Mouse (Mus musculus) R1 (cell line): ENCODE measurements around the gene Ly6g5b.

Experiments used
- DNase-seq: peaks from one replicate; pipeline ENCODE4 v3.0.0-alpha.2; 2018; ENCODE audit warnings: low read depth, low spot score

The Ly6g5b gene

DNA sequence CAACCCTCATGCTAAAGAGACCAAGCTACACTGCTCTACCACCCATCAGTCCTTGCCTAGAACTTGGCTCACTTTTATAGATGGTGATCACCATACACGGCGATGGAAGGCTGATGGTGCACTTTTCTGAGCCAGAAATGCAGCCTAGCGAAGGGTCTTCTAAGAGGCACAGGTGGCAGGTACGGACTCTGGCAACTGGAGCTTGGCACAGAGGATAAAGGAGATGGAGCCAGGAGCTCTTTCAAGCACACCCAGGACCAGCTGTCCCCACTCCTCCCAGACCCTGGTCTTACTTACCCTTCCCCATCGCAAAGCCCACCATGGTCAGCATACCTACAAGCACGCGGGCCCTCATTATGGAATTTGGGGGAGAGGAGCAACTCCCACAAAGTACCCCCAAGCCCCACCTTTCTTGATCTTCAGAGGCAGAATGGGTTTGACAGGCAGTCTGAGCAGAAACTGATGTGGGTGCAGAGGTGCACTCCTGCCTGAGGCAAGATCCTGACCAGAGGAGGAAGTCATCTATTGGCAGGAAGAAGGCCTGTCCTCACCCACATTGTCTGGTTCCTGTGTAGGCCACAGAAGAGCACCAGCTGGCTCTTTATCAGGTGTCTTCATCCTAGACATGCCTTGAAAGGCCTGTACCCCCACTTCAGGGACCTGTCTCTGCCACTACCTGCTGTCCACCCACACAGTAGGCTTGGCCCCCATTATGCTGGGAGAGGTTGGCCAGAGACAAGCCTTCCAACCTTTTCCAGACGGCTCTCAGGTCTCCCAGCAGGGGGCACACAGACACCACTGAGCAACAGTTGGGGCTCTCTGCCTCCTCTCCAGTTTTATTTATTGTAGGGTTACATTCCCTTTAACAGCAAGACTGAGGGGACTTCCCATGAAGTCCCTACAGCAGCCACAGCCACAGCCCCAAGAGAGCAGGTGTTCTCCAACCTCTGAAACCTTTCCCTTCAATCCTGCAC, at the start of gene Ly6g5b:
Ly6g5b (minus strand) TSS at position 383 of the 974 bp plus-strand sequence.
- DNase-seq, result no peak

DNA sequence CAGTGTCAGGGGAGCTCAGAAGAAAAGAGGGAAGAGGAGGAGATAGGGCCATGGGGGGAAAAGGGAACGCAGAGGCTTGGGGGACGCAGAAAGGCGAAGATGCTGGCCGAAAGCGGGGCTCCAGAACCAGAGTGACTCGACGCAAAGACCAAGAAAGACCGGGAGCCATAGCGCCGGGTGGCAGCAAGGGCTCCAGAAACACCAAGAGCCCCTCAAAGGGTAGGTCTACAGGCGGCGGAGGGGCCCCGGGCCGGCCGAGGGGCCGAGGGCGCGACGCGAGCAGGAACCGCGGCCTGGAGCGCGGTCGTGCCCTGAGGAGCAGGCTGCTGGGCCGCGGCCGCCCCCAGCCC, 49.0 kb upstream of the Ly6g5b start:
- DNase-seq, result no peak

DNA sequence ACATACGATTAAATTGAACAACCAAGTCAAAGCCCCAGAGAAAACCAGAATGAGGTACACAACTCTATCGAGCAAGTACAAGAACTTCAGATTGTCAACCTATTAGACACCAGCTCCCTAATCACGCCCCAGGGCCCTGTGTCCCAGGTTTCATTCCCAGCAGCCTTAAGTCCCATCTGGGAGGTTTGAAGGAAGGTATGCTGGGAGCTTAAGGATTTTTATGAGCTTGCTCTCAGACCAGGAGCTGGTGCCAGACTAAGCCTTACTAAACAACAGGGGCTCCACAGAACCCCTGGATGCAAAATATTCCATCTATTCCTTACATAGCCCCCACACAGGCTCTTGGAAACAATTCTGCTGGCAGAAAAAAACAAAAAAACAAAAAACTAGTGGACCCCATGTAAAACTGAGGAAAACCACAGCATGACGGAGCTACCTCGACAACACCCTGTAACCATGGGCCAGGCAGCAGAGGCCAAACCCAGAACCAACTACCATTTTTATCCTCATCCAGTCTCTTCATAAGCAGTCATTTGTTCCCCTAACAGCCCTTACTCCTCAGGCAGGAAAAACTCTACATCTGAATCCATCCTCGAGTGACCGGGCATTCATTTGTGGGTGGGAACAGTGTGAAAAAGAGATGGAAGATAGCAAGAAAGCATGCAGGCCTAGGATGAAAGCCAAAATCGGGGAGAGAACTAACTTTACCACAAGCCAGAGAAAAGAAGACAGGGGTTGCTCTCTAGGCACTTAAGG, 48.3 kb upstream of the Ly6g5b start:
- DNase-seq, result no peak

DNA sequence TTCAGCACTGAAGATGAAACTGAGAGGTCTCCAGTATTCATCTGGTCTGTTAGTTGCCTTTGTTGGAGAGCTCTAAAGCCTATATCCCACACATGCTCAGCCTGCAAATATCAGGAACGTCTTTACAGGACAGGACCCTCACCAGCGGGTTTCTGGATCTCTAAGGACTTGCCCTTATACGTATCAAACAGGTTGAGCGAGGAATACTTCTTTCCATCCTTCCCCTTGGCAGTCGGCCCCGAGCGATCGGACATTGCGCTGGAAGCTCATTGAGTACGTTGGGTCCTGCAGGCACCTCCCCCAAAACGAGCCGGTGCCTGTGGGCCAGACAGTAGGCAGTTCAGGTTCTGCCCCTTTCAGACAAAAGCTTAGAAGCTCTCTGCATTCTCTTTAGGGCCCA, 47.5 kb upstream of the Ly6g5b start:
- no peak for DNase-seq

- no peak for DNase-seq
Observed at GRCm38 (mm10) chr17:35162121-35162520, 46.9 kb upstream of the Ly6g5b start.

DNA sequence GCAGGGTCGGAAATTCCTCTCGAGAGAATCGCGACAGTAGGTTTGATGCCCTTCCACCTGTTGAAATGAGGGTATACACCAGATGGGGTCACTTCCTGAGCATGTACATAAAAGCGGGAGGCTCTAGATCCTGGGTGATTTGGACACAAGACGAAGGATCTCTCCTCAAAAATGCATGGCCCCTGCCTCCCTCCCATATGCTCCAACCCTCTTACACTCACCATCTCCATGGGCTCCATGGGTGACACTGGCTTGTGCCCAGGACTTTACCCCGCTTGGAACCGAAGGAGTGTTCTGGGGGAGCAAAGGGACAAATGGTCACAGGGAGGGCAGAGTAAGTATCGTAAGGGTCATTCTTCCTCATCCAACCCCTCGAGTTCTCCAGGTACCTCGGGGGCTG, 46.2 kb upstream of the Ly6g5b start:
- no peak for DNase-seq

DNA sequence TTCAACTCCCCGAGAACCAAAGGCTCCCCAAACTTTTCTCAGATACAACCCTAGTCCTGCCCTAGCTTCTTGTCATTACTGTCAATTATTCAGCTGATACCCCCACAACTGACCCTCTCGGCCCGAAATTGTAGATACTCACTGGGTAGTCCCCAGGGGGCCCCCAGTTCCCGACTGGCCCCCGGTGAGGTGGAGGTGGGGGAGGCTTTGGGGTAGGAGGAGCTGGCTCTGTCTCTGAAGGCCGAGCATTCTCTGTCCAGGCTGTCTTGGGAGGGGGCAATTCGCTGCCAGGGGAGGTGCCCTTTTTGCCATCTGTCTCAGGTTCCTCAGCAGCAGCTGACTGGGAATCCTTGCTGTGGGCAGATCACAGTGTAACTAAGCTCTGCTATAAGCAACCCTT, 44.4 kb upstream of the Ly6g5b start:
- DNase-seq, result no peak

DNA sequence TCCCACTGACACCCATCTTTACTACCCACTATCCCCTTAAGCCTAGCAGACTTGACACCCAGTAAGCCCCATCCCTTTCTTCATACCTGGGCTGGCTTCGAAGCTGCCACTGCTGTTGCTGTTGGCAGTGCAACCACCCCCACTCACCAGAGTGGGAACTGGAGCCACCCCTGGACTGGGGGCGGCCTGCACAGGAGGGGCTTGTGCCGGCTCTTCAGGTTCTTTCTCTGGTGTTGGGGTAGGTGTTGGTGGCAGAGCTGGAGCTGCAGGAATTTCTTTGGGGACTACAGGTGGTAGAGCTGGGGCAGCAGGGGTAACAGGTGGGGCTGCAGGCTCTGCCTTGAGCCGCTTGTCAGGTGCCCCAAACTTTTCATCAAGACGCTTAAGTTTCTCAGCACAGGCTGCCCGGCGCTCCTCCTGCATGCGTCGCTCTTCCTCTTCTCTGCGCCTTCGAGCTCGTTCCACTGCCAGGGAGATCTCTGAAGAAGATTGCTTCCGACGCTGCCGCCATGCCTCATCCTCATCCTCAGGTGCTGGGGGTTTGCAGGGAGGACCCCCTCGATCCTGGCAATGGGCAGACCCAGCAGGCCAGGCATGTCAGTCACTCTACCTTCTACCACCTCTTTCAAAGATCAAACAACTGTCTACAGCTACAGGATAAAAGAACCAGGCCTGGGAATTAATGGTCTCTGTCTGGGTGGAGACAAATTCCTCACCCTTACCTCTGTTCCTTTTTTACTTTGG, 43.8 kb upstream of the Ly6g5b start:
- no peak for DNase-seq

- DNase-seq, result no peak
Observed at GRCm38 (mm10) chr17:35157661-35158175, 42.5 kb upstream of the Ly6g5b start.

GRCm38 (mm10) chr17:35157254-35157653, 42.0 kb upstream of the Ly6g5b start:
- no peak for DNase-seq

DNA sequence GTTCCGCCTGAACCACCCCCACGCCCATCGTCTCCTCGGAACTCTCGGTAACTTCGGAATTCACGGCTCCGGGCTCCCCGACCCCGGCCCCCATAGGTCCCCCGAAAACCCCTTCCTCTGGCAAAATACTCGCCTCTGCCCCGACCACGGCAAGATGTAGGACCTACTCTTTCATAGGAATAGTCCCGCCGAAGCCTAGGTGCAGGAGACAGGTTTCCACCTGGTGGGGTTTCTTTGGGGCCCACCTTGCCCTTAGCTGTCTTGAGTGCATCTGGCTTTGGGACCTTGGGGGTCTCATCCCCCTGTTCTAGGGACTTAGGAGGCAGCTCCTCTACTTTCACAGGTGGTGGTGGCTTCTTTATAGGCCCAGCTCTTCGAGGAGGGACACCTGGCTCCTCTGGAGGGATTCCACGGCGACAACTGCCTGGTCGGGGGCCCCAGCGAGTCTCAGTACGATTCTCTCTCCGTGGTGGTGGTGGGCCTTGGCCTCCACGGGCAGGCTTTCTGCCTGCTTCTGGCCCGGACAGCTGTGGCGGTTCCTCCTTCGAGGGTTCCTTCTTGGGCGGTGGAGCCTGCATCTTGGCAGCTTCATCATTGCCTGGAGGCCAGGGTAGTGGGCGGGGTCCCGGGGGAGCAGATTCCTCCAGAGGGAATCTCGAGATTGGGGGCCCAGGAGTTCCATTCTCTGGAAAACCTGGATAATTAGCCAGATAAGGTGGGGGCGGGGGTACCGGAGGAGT, 41.4 kb upstream of the Ly6g5b start:
- no peak for DNase-seq

DNA sequence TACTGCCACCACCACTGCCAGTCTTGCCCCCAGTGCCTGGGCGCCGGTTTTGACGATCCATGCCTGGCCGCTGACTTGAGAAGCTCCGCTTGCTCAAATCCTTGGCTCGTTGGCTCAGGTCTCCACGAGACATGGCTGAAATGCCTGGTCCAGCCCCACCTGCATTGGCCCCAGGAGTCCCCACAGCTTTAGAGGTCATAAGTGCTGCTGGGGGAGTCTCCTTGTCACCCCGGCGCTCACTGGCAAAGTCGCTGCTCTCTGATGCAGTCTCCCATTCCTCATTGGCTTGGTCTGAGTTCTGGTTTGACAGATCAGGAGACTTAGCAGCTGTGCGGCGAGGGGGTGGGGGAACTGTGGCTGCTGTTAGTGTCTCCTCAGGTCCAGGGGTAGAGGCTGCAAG, 40.2 kb upstream of the Ly6g5b start:
- no peak for DNase-seq

GRCm38 (mm10) chr17:35154616-35155015, 39.4 kb upstream of the Ly6g5b start:
- no peak for DNase-seq

DNA sequence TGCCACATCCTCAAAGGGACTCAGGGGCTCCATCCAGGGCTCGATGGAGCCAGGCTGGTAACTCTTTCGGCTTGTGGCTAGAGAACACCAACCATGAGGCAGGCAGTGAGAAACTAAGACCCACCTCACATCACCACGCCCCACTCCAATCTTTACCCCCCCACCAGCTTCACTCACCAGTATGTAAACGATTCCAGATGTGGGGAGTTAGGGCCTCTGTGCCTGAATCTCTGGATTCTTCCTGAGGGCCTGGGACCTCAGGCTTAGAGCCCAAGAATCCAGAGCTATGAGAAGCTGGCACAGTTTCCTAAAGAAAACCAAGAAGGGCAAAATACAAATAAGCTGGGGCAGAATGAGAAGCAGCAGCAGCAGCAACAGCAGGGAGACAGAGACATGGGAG, 38.7 kb upstream of the Ly6g5b start:
- DNase-seq, result no peak

GRCm38 (mm10) chr17:35153077-35153476, 37.8 kb upstream of the Ly6g5b start:
- no peak for DNase-seq

DNA sequence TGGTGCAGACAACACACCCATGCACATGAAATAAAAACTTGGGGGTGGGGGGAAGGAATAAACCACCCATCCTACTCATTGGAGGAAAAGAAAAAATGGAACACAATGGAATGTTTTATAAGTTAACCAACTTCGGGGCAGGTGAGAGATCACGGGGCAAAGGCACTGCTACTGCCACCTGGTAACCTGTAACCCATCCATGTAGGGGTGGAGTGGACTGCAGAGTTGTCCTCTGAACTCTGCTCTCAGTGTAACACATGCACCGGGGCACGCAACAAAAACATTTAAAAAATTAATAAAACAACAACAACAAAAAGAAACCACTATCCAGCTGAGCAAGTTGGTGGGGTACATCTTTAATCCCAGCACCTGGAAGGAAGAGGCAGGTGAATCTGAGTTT, 36.9 kb upstream of the Ly6g5b start:
- no peak for DNase-seq

GRCm38 (mm10) chr17:35147922-35148639, 32.9 kb upstream of the Ly6g5b start:
- no peak for DNase-seq

DNA sequence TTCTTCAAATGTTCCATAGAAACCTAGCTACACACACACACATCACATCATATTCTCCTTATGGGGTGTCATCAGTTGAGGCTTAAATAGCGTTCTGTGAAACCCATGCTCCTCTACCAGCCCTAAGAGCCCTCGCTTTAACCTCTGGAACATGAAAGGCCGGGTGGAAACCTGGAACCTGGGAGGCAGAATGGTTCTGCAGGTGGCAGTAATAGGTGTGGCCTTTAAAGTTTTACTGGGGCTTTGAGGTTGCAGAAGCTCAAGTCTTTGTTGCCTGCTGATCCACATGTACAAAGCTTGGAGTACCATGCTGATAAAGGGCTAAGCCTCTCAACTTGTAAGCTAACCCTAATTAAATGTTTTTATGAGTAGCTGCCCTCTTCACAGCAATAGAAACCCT, 32.1 kb upstream of the Ly6g5b start:
- DNase-seq, result no peak

DNA sequence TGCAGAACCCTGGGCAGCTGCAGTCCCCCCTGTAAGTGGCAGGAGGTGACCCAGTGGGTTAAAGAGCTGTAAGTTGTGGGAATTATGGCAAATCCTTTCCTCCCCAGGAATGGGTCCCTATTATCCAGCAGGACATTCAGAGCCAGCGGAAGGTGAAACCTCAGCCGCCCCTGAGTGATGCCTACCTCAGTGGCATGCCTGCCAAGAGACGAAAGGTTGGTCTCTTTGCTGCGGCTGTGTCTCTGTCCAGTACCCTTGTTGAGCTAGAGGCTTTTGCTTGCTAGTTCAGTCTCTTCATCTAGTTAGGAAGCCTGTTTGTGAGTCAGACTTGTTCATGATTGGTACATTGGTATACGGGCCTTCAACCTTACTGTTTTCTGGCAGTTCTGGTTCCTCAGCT, 30.9 kb upstream of the Ly6g5b start:
- no peak for DNase-seq

- DNase-seq, result peak; percentile 66
Observed at GRCm38 (mm10) chr17:35141971-35142370, 26.7 kb upstream of the Ly6g5b start.
